Mouse (Mus musculus) ES-Bruce4 (cell line): Measurements from ENCODE around the gene Ubtf. TPM values are rescaled to one million over a fixed set of nuclear protein-coding genes. Genes with fewer than 3 reads are reported as not detected.

Source experiments
- H3K27ac ChIP-seq: 2 replicates; pipeline ENCODE4 v1.5.1; 2012; ENCODE audit warnings: low read length, inconsistent platforms; ENCODE audit not compliant: insufficient read depth
- H3K27me3 ChIP-seq: 2 replicates; pipeline ENCODE4 v1.6.1; 2012; ENCODE audit warnings: mild to moderate bottlenecking, low read length, inconsistent platforms; ENCODE audit not compliant: control insufficient read depth, poor library complexity, insufficient read depth, severe bottlenecking
- H3K36me3 ChIP-seq: 2 replicates; pipeline ENCODE4 v1.6.1; 2012; ENCODE audit warnings: inconsistent platforms, mild to moderate bottlenecking, low read length, moderate library complexity; ENCODE audit not compliant: control insufficient read depth, poor library complexity, insufficient read depth, severe bottlenecking
- H3K4me1 ChIP-seq: one replicate; pipeline ENCODE4 v1.8.1; 2011; ENCODE audit warnings: low read length; ENCODE audit not compliant: control insufficient read depth, insufficient read depth
- H3K4me3 ChIP-seq: 2 replicates; pipeline ENCODE4 v1.5.1; 2011; ENCODE audit warnings: low read depth, mild to moderate bottlenecking, low read length
- H3K9ac ChIP-seq: 2 replicates; pipeline ENCODE4 v1.6.1; 2012; ENCODE audit warnings: low read depth, mild to moderate bottlenecking, inconsistent platforms; ENCODE audit not compliant: poor library complexity, severe bottlenecking
- H3K9me3 ChIP-seq: replicated peaks from 2 replicates; pipeline ENCODE4 v1.6.1; 2012; ENCODE audit warnings: mild to moderate bottlenecking, low read length, inconsistent platforms; ENCODE audit not compliant: control insufficient read depth, poor library complexity, insufficient read depth, severe bottlenecking
- CTCF ChIP-seq: IDR thresholded peaks from one replicate; pipeline ENCODE4 v1.8.1; 2011; ENCODE audit warnings: low read depth, low read length
- EP300 ChIP-seq: IDR thresholded peaks from 2 replicates; pipeline ENCODE4 v1.6.1; 2011; ENCODE audit warnings: low read depth, low read length; ENCODE audit not compliant: insufficient read depth
- POLR2A ChIP-seq: IDR thresholded peaks from one replicate; pipeline ENCODE4 v1.8.1; 2011; ENCODE audit warnings: low read length; ENCODE audit not compliant: insufficient read depth
- polyA plus RNA-seq: library from polyadenylated mRNA; stranded (reverse); fragments of >200 nt; gene quantifications from 2 replicates; pipeline ENCODE4 v1.2.4, GENCODE M21; 2011; ENCODE audit warnings: low read depth; ENCODE audit not compliant: missing spikeins, insufficient read depth, insufficient read length

The Ubtf gene
- polyA plus RNA-seq, 1 experiment = 82.0 TPM

DNA sequence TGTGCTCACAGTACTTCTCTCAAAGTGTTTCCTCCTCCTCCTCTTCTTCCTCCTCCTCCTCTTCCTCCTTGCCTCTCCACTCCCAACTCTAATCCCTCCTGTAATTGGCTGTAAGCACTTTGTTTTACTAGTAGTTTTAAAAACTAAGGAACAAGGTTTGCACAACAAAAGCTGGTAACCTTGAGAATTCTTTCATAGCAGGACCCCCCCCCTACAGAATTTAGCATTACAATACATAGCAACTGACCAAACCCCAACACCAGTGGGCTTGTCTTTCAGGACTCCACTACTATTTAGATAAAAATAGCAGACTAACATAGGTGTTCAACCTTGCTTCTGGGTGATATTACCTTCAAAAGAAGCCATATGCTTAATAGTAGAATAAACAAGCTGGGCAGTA, 10.0 kb upstream of the Ubtf start:
- H3K27me3 ChIP-seq = no peaks in the 10 kb centered on the region
- no peak overlapping the region for H3K4me3 ChIP-seq
- H3K36me3 ChIP-seq = no peaks in the 10 kb centered on the region; the same call in 1 of the 2 replicates
- peaks cover 13% of the 10 kb centered on the region for H3K4me1 ChIP-seq
- H3K9me3 ChIP-seq = peaks cover 3% of the 10 kb centered on the region; the same call in 1 of the 2 replicates
- H3K9ac ChIP-seq = peak overlapping the region; percentile 74
- TF ChIP-seq CTCF (no peak), POLR2A (no peak), EP300 (no peak)
- H3K27ac ChIP-seq = peak overlapping the region; percentile 97

- Histone ChIP-seq H3K9ac (peak overlapping the region; percentile 74; the same call in 1 of the 2 replicates), H3K4me3 (no peak overlapping the region; the same call in 1 of the 2 replicates), H3K36me3 (no peaks in the 10 kb centered on the region), H3K9me3 (no peaks in the 10 kb centered on the region), H3K27me3 (no peaks in the 10 kb centered on the region), H3K27ac (peak overlapping the region; percentile 94), H3K4me1 (peaks cover 15% of the 10 kb centered on the region)
- TF ChIP-seq CTCF = no peak
- no peak for TF ChIP-seq POLR2A
- TF ChIP-seq EP300 = no peak
Observed at GRCm38 (mm10) chr11:102327839-102328238, 8.3 kb upstream of the Ubtf start.

GRCm38 (mm10) chr11:102327250-102327649, 7.7 kb upstream of the Ubtf start:
- Histone ChIP-seq H3K9me3 (no peaks in the 10 kb centered on the region), H3K4me1 (peaks cover 15% of the 10 kb centered on the region), H3K27ac (peak overlapping the region; percentile 62), H3K9ac (0 out of 2 replicates have a peak overlapping the region, but pooled peaks have one; percentile 31), H3K4me3 (no peak overlapping the region), H3K27me3 (no peaks in the 10 kb centered on the region), H3K36me3 (no peaks in the 10 kb centered on the region)
- TF ChIP-seq POLR2A (no peak), EP300 (0 out of 2 replicates have a peak, but pooled peaks have one; percentile 10), CTCF (no peak)

GRCm38 (mm10) chr11:102323516-102323915, 4.0 kb upstream of the Ubtf start:
- Histone ChIP-seq H3K4me3 (no peak overlapping the region), H3K27me3 (no peaks in the 10 kb centered on the region), H3K36me3 (no peaks in the 10 kb centered on the region), H3K27ac (no peak overlapping the region), H3K4me1 (peaks cover 5% of the 10 kb centered on the region), H3K9me3 (no peaks in the 10 kb centered on the region), H3K9ac (no peak overlapping the region)
- no peak for TF ChIP-seq POLR2A
- no peak for TF ChIP-seq CTCF
- TF ChIP-seq EP300 = no peak

DNA sequence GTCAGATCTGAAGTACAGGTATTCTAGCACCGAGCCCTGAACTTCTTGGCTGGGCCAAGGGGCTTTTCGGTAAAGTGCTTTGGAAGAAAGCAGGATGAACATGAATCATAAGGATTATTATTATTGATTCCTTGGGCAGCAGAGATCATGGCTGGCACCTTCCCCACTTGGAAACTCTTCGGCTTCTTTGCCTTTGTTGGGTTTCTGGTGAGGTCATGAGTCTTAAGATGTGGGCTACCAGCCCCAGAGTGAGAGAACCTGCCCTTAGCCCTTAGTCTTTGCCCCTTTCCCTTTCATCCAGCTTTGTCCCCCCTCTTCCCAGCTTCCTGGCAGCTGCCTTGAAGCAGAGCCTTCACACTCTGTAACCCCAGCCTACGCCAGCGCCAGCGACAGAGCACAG, 2.4 kb upstream of the Ubtf start:
- H3K4me3 ChIP-seq = no peak overlapping the region
- H3K27me3 ChIP-seq = no peaks in the 10 kb centered on the region
- no peaks in the 10 kb centered on the region for H3K9me3 ChIP-seq
- H3K27ac ChIP-seq = no peak overlapping the region
- H3K4me1 ChIP-seq = peaks cover 2% of the 10 kb centered on the region
- TF ChIP-seq CTCF (no peak), EP300 (no peak), POLR2A (no peak)
- H3K36me3 ChIP-seq = no peaks in the 10 kb centered on the region
- H3K9ac ChIP-seq = no peak overlapping the region

DNA sequence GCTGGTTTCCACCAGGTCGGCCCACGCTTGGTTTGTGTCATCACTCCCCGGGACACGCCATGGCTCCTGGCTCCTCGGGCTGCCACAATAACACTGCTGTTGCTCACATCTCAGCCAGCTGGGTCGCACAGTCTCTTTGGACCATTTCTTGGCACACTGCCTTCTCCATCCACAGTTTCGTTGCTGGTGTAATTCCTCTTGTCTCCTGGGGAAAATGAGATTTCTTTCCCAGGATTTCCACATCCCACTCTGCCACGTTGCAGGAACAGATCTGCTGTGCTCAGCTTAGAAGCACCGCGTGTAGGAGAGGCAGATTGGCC, 1.1 kb upstream of the Ubtf start:
- H3K27me3 ChIP-seq = no peaks in the 10 kb centered on the region
- no peaks in the 10 kb centered on the region for H3K9me3 ChIP-seq
- H3K4me1 ChIP-seq = peaks cover 2% of the 10 kb centered on the region
- H3K36me3 ChIP-seq = no peaks in the 10 kb centered on the region
- H3K9ac ChIP-seq = peak overlapping the region; percentile 100
- H3K4me3 ChIP-seq = peak overlapping the region; percentile 90
- H3K27ac ChIP-seq = peak overlapping the region; percentile 73
- TF ChIP-seq CTCF (no peak), POLR2A (no peak), EP300 (no peak)
